Mouse (Mus musculus): Measurements from ENCODE around the gene Unc5c.

The Unc5c gene

DNA sequence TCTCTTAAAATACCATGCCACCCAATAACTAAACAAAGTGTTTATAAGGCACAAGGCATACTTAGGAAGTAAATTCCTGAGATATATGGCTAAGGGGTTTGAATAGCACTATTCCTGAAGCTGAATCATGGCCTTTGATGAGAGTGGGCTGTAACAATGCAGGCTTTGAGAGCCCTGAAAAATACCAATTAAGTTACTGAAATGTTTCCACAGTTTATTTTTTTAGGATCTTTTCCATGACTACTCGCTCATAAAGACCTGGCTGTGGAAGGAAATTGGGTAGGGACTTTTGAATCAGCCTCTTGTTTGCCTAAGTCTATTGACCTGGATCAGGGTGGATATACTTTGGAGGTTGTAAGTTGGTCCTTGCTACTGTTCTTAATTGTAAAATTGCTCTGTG, 44.8 kb downstream of the Unc5c start:
- no peak for DNase-seq (ENCODE audit: low spot score in 2 of 2)

DNA sequence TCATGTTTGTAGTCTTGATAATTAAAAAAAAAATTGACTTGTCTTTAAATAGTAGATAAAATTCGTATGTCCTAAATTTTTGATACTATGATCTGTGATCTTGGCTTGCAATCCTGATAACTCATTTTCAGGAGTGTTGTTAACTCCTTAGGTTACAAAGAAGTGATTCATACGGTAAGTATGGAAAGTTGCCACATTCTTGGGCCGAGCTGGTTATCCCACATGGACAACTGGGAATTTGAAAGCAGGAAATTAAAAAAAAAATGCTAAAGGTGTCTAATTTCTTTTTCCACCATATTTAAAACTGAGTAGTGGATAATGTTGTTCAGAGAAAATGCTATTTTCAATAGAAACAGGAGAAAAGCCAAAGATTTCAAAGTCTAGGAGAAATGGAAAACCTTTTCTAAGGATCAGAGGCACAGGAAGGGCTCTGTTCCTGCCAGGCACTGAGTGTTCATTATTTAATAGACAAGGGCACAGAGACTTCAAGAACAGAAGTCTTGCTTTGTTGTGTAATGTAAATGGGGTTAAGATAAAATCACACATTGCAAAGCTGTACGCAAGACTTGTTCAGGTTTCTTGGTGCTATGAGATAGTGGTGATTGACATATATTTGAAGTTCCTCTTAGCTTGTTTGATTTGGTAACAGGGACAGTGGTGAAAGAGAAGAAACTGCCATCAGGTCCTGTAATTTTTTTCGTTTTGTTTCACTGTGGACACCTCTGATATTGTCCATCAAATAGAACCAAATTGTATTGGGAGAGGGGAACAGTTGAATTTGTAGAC, 46.4 kb downstream of the Unc5c start:
- DNase-seq (ENCODE audit: low spot score in 2 of 2), result no peak

DNA sequence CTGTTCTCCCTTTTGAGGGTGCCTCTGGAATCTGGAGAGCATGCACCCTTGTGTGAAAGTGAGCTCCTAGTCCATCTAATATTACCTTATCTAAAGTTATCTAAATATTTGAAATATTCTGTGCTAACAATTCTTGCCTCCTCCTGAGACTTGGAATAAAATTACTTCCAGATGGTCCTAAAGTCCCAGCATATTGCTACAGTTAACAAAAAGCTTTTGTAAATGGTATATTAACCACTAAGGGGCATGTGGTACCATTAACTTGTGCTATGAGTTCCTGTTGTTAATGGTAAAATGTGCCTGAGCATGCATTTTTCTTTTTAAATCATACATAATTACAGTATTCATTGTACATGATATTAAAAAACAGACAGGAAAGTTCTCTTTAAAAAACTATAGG, 63.7 kb downstream of the Unc5c start:
- no peak for DNase-seq (ENCODE audit: low spot score in 2 of 2)

DNA sequence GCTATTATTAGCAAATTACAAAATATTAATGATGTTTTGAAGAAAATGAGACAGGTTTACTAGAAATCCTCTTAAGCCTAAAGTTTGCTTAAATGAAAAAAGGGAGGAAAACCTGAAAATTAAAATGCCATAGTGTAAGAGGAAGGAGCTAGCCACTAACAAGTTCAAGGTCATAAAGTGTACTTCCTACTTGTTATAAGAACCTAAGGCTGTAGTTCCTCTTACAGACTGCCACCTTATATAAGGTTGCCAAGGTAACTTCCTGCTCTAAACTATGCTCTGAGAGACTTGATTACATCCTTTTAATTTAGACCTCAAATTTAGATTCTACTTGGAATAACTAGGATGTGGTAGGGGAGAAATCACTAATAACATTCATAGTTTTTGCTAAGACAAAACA, 64.6 kb downstream of the Unc5c start:
- DNase-seq (ENCODE audit: low spot score in 2 of 2), result no peak

DNA sequence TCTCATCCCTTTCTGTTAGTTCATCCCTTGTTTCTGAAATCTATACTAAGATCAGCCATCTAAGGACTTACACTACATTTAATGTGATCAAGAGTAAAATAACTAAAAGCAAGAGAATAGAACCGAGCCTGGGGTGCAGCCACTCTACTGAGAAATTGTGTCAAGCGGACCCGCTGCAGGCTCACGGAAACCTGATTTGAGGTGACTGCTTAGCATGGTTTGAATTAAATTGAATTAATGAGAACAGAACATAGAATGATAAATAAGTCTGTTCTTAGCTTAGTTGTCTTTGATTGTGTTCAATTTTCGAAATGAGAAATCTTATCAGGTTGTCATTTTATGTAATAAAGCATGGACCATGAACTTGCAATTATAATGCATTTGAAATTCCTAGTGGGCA, 68.8 kb downstream of the Unc5c start:
- DNase-seq (ENCODE audit: low spot score in 2 of 2), result no peak

DNA sequence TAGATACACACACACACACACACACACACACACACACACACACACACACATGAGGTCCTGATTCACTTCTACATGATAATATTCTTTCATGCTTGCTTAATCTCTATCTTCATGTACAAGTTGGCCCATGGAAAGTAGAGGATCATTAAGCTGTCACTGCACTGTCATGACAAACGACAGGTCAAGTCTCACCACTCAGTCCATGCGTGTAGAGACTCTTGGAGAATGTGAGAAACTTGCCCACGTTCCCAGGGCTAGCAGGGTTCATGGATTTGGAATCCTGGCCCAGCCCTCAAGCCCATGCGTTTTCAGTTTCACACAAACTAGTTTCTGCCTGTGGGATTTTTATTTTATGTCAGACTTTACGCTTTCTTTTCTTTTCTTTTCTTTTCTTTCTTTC, 71.8 kb downstream of the Unc5c start:
- DNase-seq (ENCODE audit: low spot score in 2 of 2), result no peak

DNA sequence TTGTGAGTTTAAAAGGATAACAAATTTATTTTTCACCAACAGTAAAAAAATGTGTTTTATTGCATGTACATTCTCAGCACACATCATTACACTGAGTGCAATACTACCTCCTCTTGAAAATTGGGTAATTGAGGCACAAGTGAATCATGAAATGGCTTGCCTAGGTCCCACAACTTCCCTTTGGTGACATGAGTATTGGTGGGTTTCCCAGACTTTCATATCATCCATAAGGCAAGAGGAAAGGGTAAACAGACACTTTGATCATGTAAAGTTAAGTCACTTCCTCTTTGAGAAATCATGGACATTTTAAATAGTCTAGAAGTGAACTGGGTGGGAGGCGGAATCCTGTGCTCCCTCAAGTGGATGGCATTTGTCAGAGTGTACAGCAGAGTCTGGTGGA, 73.1 kb downstream of the Unc5c start:
- DNase-seq (ENCODE audit: low spot score in 2 of 2), result no peak

DNA sequence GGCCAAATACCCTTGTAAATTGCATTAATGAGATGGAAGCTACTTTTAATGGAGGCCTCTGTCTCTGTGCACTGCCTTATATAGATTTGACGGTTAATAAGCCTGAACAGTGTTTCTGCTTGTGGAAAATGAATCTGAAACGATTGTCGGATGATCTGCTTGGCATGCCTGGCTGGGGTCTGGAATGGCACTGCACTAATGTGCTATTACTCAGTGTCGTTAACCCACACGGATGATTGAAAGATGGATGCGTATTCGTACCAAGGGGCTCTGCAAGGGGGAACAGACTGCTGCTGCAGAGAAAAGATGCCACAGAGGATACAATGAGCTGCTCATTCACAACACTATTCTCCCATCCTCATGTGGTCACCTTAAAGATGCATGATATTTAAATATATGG, 75.7 kb downstream of the Unc5c start:
- no peak for DNase-seq (ENCODE audit: low spot score in 2 of 2)

DNA sequence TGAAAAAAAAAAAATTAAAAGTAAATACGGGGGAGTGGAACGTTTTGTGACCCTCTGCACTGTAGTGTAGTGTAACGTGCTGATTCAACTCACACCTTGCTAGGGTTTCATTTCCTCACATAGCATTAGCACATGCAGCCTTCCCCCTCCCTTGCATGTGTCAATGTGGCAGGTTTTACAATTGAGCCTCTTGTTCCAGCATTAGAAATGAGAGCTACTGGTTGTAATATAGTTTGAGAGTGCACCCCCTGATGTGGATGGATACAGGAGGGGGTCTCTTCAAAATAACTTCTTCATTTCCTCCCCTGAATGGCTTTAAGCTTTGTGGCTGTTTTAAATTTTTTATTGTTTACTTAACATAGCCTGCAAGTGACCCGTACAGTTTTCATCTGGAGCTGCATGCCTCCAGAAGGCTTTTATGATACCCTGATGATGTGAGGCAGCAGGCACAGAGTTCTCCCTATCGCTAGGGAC, 82.4 kb downstream of the Unc5c start:
- no peak for DNase-seq (ENCODE audit: low spot score in 2 of 2)

DNA sequence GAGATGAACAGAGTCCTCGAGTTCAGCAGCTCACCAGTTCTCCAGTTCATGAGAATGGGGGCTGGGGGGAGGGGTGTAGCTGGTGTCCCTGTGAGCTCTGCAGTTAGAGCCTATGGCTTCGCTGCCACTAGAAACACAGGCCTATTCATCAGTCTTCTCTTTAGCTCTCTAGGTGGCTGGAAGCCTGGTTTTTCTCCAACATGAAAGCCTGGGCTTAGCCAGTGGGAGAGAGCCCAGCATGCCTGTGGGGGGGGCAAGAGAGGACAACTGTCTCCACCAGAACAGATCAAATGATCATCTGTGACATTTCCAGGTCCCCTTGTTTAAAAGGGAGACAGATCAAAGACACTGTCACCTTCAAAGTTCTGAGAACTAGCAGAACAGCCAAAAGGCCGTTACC, 84.6 kb downstream of the Unc5c start:
- no peak for DNase-seq (ENCODE audit: low spot score in 2 of 2)

DNA sequence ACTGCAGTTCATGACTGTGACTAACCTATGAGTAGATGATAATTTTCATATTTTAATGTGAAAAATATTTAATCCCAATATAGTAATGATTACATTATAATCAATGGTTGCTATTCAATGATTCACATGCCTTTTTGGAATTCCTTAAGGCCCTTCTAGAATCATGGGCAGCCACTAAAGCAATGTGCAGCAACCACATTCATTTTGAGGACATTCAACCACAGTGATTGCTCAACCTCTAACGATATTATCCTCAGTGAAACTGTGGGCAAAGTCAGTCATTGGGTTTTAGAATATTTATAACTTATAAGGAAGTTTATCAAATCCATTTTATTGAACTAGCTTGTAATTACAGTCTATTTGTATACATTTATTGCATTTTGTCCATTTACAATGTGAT, 87.9 kb downstream of the Unc5c start:
- no peak for DNase-seq (ENCODE audit: low spot score in 2 of 2)

DNA sequence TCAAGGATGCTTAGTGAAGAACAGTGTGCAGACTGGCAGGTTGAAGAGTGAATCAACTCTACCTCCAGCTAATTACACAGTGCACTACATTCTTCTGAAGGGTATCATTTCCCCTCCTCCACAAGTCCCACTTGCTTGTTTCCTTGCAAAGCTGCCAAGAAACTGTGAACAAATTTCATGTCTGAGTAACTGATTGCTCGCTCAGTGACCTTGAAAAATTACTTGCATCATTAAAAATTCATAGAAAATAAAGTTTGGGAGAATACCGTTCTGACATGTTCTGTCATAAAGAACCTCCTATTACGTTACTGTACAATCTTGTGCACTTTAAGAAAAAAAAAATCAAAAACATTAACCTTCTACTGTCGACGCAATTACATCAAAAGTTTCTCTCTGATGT, 92.1 kb downstream of the Unc5c start:
- DNase-seq (ENCODE audit: low spot score in 2 of 2), result no peak

DNA sequence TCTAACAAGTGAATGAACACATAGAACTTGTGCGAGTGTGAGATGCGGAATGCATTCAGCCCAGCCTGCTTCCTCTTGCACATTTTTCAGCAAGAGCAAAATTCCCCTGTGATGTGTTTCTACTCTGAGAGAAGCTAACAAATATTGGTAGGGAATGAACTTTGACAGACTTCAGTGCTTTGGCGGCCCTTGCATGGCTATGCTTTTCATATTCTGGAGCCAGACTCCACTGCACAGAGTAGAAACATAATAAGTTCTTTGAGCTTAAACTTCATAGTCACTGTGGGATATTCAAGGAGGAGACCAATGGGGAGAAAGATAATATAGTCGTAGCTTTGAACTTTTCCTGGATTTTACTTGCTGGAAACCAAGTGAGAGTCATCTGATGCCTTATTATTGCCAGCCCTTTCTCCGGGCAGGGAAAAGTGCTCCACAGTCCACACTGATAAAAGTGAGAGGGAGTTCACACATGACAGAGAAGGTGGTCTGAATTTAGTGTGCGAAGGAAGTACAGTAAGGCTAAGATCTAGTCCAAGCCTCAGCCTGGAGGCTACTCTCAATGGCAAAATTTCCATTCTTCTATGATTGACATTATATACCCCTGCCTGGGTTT, 110.2 kb downstream of the Unc5c start:
- DNase-seq (ENCODE audit: low spot score in 2 of 2), result no peak

DNA sequence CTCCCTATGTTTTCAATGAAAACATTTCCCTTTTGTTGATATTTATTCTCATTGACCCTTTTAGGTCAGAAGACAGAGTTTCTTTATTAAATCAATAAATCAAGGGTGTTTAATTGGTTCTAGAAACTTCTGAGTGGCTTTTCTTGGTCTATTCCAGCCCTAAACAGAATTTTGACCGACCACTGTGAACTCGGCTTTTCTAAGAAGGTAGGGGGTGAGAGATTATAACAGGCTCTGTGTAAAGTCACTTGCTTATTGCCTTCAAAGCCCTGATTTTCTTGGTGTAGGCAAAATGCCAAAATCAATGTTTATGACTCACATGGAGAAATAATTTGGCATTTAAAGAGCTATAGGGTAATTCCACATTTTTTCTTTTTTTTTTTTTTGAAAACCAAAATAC, 112.4 kb downstream of the Unc5c start:
- DNase-seq (ENCODE audit: low spot score in 2 of 2), result no peak

DNA sequence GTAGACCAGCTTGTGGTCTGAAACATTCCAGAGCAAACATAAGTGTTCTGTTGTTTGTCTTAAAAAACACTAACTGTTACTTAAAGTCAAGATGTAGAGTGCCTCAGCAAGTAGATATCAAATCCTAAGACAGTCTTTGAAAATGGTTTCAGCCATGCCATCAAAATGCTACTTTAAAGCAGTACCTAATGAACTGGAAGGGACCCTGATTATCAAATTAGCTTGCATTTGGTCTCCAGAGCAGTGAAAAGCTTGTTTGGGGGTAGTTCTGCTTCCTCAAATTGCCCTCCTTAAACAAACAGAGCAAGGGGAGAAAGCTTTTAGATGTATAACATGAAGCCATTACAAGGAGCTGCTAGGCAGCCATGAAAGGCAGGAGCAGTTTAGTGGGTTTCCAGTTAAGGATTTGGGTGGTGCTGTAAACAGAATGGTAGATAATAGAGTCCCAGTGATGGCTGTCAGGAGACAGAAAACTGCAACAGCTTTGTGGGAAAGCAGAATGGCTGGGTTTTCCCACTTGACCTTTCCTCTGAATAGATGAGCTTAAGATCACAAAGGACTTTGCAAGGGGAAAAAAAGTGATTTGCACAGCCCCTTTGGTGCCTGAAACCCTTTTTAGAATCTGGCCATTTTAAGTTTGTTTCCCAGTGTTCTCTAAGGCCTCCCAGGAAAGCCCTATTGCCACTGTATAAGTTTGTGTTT, 116.3 kb downstream of the Unc5c start:
- no peak for DNase-seq (ENCODE audit: low spot score in 2 of 2)

DNA sequence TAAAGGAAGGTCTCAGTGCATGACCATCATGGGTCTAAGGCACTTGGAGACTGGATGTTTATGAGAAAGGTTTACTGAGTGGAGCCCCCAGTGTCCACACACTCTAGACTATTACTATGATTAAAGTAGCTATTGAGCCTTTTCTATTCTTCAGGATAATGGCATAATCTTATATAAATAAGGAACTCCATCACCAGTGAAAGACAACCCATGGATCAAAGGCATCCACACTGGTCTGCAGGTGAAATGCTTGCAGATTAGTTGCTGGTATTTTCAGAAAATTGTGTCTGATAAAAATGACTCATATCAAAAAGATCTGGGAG, 116.8 kb downstream of the Unc5c start:
- no peak for DNase-seq (ENCODE audit: low spot score in 2 of 2)

DNA sequence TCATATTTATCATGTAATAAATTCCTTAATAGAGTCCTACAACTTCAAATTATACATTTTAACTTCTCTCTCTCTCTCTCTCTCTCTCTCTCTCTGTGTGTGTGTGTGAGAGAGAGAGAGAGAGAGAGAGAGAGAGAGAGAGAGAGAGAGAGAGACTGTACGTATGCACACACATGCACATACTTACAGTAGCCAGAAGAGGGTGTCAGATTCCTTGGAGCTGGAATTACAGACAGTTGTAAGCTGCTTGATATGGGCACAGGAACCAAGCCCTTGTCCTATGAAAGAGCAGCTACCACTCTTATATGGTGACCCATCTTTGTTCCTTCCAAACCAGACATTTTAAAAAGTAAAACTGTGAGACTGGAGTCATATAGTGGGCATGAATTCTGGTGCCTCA, 118.2 kb downstream of the Unc5c start:
- DNase-seq (ENCODE audit: low spot score in 2 of 2), result no peak

DNA sequence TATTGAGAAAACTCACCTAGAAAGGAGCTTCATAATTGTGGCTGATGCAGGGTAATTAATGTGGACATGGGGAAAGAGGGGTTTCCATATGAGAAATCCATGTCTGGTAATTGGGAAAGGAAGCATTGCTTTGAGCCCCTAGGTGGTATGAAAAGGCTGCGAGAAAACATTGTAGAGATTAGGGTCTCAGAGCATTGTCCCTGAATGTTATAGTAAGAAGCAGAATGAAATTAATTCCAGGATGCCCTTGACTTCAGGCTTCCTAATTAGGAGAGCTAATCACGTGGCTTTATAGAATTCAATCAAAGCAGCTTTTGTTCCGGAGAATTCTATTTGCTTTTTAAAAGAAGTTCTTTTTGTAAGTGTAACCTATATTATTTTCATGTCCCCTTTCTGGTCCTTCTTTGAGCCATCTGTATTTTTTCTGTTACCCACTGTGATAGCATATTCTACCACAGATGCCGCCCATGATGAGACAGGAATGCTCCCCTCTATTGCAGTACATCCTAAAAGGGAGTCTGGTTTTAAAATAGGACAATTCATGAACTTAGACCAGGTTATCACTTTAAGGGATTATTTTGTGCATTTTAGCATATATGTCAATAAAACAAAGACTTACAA, 124.5 kb downstream of the Unc5c start:
- DNase-seq (ENCODE audit: low spot score in 2 of 2), result no peak

DNA sequence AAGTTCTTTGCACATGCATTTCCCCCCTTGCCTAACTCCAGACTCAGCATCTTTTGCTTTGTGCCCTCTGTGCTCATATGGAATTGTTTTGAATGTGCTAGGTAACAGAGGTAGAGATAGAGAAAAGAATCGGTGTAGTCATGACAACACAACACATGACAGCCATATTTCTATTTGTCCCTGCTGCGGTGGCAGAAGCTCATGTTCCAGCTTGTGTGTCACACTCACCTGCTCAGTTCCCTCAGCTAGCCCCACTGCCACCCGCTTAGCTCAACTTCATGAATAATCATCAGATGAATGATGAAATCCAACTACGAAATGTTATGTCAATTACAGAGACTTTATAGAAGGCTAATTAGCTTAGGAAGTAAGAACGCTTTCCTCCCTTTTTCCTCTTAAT, 128.2 kb downstream of the Unc5c start:
- DNase-seq (ENCODE audit: low spot score in 2 of 2), result no peak

DNA sequence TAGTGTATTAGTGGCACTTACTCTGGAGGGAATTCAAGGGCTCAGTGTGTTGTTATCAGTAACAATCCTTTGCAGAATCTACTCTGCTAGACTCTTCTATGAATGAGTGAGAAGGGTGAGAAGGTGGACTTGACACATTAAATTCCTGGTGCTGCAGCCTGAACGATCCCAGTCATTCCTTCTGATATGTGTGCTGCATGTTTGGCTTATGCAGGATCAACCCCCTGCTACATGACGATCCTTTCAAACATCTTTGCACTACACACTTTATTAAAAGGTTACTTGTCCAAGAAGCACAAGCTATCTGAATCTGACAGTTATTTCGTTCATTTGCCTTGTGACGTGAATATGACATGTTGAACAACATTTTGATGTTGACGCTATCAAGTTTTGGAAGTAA, 129.1 kb downstream of the Unc5c start:
- no peak for DNase-seq (ENCODE audit: low spot score in 2 of 2)

DNA sequence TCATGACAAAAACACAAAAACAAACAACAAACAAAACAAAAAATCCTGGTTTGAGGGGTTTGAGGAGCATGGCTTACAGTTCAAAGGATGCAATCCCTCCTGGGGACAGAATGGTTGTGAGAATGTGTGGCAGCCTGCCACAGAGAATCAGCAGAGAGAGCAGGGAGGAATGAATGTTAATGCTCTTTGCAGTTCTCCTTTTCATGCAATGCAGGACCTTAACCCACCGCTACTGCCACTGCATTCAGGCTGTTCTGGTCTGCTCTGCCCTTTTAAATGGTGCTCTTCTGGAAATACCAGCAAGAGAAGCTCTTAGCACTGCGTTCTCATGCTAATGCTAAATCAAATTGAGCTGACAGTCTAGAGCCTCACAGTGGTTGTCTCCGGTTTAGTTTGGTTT, 130.1 kb downstream of the Unc5c start:
- DNase-seq (ENCODE audit: low spot score in 2 of 2), result no peak

DNA sequence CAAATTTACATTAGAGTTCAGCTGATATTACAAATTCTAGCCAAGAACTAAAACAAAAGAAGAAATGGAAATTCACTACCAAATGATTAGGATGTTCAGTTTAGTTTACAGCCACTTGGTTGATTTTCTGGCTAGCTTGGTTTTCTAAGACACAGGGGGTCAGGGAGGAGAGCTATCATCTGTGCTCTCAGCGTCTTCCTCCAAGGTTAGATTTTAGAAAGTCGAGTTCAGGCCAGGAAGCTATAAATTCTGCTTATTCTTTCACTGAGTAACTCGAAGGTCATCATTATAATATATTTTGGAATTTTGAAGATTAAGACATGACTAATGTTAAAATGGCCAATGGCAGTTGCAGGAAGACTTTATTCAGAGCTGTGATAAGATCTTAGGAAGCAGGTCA, 131.4 kb downstream of the Unc5c start:
- DNase-seq (ENCODE audit: low spot score in 2 of 2), result no peak

DNA sequence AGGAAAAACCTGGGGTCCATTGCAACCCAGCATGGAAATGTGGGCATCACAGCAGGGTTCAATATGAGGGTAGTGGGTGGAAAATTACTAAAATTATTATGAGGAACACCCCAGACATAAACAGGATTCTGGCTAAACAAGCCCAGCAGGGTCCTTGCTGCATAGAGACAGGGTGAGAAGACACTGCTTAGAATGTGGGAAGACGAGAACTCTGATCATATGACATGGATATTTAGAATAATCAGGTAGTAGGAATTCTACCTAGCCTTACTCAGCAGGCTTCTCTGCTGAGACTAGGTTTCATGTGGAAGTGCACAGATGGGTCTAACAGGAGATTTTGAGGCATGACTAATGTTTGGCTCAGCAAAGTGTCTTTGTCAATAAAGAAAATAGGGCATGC, 131.9 kb downstream of the Unc5c start:
- no peak for DNase-seq (ENCODE audit: low spot score in 2 of 2)
